Mouse (Mus musculus) adrenal gland, postnatal 25 days (tissue): Measurements from ENCODE around the gene 9330182L06Rik. TPM values are rescaled to one million over a fixed set of nuclear protein-coding genes. Genes with fewer than 3 reads are reported as not detected.
A peak's percentile ranks its signal among the peaks of the same experiment; 100 is the strongest.

Source experiments
- DNase-seq: peaks from one replicate; pipeline ENCODE4 v3.0.0; 2021; ENCODE audit warnings: mixed read lengths
- total RNA-seq: library from RNA; stranded (reverse); gene quantifications from 2 replicates; pipeline ENCODE4 v1.2.3, GENCODE M21; 2021

The 9330182L06Rik gene
- total RNA-seq, 1 experiment from 2014 or later, result 17.9 TPM

DNA sequence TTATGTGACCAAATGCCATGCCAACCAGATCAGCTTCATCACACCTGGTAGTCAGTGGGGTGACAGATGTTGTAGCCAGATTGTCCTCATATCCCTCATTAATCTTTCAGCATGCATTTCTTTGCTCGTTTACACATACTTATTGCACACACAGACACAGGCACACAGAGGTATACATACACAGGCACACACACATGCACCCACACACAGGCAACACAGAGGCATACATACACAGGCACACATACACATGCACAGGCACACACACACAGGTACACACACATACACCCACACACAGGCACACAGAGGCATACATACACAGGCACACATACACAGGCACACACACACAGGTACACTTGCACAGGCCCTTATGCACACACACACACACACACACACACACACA lies 99.0 kb downstream of the 9330182L06Rik start:
- DNase-seq, result no peak

DNA sequence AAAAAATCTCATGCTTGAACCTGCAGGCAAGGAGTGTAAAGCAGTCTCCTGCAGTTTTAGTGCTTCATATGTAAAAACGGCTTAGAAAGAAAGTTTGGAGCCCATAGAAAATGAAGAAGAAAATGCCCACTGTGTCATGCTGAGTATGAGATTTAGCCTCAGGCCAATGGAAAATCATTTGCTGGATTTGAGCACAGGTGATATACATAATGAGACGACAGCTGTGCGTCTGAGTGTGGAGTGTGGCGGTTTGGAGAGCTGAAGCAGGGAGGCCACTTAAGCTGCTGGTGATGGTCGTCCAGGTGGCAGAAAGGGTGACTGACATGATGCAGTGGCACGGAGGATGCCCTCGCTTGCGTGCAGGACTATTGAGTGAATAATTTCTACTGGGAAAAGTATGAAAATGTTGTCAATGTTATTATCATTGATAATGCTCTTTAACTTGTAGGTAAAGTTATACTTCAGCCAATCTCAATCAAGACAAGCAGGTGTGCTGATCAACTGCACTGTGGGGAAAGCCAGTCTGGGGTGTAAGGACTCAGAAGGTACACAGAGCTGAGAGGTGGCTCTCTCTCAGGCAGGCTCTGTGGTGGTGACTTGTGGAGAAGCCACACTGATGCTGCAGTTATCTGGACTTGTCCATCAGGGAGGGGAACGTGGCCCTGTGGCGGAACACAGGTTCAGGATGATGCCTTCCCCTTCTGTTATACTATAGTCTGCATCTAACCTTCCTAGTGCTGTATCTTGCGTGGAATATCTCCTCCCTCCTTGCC lies 102.2 kb downstream of the 9330182L06Rik start:
- no peak for DNase-seq

DNA sequence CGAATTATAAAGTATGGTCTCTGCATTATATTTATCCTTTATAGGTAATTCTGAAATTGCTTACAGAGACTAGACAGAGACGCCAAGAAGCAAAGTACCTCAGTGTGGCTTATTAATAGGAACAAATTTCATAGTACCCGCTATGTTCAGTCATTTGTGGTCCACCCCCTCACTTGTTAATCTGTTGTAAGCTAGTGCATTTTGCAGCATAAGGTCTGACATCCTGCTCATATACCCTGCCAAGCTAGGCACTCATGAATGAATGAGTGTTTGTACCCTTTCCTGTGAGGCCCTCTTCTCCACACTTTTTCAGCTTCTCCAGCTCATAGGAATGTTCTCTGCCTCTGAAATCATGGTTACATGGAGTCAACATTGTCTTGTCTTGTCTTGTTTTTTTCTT lies 105.2 kb downstream of the 9330182L06Rik start:
- DNase-seq, result no peak

DNA sequence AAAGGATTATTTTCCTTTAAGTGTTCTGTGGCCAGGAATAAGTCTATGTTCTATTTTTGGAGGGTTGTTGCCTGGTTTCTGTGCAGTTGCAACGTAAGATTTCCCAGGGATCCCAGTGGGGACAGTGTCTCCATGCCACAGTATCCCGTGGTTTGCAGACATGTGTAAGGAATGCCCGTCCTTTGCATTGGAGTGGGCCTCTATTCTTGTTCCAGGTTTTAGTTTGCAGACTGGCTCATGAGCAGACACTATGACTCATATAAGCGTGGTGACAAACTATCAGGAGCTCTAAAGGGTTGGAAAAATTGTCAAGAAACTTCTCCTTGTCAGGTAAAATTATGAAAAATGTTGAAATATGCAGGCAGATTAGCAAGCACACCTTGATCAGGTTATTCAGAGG lies 107.4 kb downstream of the 9330182L06Rik start:
- no peak for DNase-seq

DNA sequence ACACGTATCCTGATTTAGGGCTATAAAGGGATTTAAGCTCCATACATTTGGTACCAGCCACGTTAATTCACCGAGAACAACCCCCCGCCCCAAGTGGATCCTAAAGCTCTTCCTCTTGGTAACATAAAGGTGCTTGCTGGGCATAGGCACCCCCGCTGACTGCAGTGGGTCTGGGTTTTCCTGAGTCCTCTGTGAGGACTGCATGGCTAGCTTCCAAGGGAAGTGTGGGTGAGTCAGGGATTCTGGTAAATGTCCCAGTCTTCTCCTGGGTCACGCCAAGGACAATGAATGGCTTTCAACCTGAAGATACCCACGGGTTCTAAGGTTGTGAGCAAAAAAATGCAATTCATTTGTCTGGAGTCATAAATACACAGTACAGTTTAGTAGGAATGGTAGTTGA lies 124.0 kb downstream of the 9330182L06Rik start:
- peak; percentile 60 for DNase-seq

DNA sequence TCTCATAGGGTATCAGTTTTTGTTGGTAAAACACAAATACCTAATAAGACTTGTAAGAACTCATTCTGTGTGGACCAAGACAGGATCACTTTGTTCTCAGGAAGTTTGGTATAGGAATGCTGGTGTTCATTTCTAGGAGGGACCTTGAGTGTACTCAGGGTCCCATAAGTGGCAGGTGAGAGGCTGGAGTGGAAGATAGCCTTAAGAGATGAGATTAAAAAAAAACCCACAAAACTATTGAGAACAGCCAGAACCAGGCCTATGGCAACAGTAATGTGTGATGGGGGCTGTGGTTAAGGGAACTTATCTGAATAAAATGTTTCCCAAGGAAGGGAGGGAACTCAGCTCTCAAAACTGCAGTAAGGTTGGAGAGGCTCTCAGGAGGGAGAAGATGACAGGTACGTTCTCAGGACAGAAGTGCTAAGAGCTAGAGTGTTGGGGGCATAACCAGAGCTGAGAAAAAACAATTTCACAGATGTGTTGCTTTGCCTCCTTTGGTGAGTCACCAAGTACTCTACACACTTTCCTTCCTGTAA lies 126.0 kb downstream of the 9330182L06Rik start:
- no peak for DNase-seq

DNA sequence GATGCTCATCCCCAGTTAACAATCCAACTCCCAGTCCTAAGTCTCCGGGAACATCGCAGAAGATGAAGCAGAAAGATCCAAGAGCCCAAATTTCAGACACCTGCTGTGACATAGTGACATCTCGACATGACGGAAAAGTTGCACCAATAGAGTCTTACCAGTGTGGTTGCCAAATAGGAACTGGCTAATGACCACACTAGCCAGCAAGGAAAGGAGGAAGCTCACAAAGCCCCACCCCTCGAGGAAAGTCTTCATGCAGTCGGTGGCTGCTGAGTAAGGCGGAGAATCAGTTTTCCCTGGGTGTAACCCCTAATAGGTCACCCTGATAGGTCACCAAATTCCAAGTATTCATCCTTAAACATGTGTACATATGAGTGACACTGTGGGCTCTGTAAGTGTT lies 151.2 kb downstream of the 9330182L06Rik start:
- no peak for DNase-seq

DNA sequence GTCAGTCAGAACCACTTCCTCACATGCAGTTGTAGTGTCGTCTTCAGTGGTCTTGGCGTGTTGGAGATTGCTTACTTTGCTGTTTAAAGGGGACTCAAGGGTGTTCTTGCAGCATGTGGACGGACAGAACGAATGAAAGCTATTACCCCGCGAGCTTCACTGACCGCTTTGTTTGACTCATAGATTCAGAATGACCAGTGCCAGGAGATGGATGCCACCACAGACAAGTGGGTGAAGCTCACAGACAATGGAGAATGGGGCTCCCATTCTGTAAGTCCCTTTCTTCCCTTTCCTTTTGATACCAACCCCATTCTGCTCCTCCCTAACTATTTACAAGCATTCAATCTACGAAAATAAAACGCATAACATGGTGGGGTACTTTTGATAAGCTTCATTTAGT lies 151.9 kb downstream of the 9330182L06Rik start:
- DNase-seq, result no peak

DNA sequence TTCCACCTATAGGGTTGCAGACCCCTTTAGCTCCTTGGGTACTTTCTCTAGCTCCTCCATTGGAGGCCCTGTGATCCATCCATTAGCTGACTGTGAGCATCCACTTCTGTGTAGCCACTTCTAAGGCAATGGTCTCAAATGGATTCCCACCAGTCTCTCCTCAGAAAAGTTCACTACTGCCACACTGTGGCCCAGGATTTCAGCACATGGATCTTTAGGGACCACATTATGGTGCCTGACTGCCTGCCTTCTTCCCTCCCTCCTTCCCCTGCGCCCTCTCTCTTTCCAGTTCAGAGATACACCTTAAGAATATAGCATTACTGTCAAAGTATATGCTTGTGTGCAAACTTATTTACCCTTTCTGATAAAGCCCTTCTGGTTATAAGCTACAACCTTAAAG lies 154.0 kb downstream of the 9330182L06Rik start:
- peak; percentile 15 for DNase-seq

DNA sequence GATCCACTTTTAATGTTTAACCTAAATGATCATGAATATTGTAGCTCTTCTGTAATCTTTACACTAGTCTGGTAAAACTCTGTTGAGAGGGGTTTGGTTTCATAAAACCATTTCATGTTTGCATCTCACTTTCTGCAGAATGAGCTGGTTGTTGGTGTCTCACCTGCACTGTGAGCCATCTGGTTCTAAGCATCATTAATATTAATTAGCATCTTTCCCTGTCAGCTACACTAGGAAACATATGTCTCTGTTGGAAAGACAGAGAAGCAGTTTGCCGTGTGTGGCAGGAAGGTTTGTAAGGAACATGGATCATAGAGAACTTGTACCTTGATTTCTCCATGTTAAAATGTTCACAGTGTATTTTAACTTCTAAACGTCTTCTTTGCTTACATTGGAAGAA lies 158.5 kb downstream of the 9330182L06Rik start:
- DNase-seq, result no peak

DNA sequence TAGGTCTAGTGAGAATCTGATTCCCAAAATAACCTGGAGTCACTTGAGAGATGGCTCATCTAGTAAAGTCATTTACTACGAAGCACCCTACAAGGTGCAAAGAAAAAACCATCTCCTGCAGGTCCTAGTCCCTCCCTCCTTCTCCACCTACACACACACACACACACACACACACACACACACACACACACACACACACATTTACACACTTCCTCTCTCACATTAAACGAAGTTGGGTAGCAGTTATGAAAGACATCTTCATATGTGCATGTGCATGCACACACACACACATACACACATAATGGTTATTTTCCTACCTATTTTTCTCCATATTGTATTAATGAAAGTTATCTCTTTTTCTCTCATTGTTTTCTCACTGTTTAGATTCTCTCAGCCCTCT lies 161.2 kb downstream of the 9330182L06Rik start:
- no peak for DNase-seq

DNA sequence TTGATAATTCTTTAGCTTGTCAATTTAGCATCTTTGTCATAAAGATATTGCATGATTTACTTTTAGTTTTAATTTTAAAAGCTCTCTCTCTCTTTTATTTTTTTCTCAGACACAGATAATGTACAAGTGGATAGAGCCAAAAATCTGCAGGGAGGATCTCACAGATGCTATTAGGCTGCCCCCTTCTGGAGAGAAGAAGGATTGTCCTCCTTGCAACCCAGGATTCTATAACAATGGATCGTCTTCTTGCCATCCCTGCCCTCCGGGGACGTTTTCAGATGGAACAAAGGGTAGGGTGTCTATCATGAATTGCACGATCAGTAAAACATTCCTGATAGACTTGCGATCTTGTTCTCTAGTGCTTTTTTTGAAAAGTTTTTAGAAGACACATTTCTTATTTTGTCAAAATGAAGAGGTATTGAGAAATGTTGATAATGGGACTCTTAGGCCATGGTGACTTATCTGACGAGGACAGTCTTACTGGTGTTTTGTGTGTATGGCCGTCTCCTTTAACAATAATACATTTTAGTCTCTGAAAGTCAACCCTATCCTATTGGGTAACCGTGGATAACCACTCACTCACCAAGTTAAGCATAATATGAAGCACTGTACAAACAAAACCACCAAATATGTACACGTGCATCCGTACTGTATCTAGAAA lies 161.8 kb downstream of the 9330182L06Rik start:
- peak; percentile 2 for DNase-seq

DNA sequence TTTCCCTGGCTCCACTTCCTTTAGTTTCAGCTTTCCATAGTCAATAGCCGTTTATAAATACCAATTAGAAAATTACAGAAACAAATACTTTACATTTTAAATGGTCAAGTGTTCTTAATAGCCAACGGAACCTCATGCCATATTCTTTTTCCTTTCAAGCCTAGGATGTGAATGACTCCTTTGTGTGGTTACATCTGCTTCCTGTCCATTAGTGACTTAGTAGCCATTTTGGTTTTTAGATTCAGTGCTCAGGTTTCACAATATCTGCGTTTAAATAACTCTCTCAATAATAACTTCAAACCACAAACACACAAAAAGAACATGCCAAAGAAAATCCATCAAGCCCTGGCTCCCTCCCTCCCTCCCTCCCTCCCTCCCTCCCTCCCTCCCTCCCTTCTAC lies 162.8 kb downstream of the 9330182L06Rik start:
- no peak for DNase-seq

DNA sequence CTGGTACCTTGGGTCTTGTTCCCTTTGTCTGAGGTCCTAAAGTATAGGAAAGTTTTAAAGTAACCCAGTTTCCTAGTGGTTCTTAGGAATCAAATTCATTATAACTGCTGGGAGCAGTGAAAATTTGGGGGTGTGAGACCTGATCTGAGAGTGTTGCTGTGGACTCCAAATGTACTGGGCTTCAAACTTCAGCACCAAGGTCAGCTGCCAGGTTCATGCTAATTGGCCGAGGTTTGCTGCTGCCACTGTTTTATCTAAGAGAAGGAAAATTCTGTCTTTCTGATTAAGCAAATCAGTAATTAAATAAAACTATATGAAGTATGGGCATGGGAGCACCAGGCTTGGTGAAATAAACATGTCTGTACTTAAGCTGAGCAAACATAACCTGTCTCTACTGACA lies 180.2 kb downstream of the 9330182L06Rik start:
- DNase-seq, result peak; percentile 19

DNA sequence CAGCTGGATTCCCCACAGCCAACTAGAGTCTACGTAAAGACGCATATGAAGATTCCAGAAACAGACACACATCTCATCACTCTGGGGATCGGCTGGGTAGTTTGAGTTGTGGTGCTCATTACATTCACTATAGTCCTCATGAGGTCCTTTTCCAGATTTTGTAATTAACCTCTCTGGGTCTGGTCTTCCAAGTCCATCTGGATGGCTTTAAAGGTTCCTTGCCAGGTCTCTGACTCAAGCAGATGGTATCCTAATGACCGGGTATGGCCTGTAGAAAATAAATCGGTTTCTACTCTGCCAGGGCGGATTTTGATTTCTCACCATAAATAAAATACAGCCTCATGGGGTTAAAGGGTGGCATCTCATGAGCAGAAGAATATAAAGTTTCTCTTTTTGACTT lies 183.0 kb downstream of the 9330182L06Rik start:
- DNase-seq, result no peak

DNA sequence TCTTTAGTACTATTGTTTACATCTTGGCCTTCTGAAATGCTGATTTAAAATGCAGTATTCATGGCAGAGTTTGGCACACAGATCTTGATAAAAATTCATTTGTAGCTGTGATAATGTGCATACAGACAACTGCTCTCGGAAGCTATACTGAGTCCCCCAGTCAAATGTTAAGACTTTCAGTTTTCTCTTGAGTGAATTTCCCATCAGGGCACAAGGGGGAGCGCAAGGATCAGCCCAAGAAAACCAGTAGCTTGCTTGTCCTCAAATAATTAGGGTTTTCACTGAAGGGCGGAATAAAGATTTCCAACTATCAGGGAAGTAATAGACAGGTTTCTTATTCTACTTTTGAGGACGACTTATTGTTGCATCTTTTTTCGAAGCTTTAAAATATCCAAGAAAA lies 183.7 kb downstream of the 9330182L06Rik start:
- no peak for DNase-seq

DNA sequence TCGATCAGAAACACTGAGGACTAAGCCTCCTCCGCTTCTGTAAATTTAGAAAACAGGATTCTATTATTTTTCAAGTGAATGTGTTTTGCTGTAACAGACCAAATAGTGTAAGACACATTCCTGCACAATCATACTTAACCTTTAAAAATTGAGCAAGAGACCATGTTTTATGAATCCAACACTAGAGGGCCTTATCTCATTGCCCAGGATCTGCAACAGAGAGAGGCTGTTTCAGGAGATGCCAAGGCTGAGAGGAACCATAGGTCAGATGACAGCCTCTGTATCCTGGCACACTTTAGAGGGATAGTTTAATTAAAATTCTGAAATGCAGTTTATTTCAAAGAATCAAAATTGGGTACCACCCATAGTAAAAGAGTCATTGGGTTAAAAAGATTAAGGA lies 187.4 kb downstream of the 9330182L06Rik start:
- DNase-seq, result no peak

DNA sequence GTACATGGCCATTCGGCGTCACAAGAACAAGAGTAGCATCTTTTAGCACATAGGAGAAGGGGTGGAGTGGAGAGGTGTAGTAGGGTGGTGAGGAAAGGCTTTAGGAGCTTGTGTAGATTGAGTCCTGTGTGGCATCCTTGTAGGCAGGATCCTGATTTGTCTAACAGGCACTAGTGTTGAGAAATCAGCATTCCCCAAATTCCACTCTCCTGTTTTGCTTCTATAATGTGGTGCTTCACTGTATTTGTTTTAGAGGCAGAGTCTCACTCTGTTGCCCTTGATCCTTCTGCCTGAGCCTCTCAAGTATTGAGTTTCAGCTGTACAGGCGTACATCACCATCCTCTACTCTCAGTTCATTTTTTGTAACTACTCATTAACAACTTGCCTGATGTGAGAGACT lies 211.7 kb downstream of the 9330182L06Rik start:
- no peak for DNase-seq

DNA sequence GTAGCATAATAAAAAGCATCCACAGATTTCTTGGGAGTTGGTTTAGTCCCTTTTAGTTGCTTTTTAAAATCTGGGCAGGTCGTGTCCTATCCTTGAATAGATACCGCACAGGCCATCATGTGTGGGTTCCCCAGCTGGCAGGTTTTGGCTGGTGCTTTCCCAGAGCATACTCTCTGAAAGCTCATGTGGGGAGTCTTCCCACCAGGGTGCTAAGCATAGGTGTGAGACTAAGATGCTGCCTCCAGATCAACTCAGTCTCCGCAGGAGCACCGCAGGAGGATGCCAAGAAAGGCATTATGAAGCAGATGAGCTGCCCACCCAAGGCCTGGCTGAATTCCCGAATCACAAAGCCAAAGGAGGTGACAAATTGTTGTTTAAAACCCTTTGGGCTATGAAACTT lies 229.5 kb downstream of the 9330182L06Rik start:
- no peak for DNase-seq

DNA sequence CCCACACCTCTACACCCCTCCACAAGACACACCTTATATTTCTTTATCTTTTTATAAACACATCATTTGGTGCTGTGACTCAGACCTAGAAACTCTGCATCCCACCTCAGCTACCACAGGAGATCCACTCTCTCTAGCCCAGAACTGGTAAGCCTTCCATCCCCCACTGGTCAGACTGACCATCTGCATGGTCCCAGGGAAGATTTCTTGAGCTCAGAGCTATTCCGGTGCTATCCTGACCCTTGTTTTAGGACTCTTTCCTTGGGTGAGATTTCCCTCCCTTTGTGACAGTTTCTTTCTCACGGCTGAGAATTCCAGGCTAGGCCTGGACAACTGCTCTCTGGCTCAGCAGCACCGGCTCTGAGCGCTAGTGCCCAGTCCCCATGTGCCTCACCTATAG lies 231.3 kb downstream of the 9330182L06Rik start:
- no peak for DNase-seq

DNA sequence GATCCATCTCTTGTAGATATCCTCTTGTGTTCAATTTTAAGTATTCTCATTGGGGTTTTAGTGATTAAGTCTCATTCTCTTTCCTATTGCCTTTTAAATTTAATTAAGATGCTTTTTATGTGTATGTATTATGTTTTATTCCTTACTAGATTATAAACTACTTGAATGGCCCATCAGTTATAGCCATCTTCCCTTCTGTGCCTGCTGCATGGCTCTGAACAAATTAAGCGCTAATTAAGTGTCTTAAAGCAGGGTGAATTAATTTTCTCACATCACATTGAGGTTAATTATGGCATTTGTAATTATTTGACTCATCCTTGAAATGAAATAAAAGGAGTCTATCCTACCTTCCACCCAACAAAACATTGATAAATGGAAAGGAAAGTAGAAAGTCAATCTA lies 245.1 kb downstream of the 9330182L06Rik start:
- DNase-seq, result no peak

DNA sequence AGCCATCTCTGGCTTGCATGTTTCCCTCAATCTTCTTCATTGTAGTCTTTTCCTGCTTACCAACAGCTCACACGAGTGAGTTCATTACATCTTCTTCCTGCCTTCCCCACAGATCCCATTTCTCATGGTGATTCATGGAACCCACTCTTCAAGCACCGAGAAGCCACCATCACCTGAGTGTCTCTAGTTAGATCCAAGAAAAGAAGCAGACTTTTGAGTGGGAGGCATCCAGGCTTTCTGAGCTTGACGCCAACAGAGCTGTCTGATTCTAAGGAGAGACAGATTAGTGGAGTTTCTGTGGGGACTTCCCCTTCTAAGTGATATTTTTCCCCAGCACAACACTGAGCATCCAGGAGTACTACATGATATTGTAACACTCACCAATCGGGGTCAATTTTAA lies 259.6 kb downstream of the 9330182L06Rik start:
- no peak for DNase-seq
